Mouse (Mus musculus): ENCODE data around the gene Tctex1d4.

DNA sequence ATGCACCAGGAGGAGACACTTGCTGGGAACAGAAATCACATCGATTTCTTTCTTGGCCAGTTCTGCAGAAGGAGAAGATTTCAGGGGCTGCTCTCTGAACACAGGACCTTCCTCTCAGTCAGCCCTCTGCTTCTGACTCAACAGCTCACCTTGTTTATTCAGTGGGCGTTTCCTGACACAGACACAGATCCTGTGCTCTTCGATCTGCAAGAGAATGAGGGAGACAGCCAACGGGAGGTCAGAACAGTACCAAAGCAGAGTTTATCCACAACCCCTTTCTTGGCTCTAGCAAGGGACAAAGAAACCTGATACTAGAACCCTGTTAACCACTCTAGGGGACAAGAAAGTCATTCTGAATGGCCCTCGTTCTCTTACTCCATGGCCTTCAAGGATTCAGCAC is 43.3 kb downstream of the Tctex1d4 start:
- TF ChIP-seq POLR2A (IDR thresholded peaks at IDR 0.05; ENCODE audit: low read depth, low read length) (no peak), CTCF (IDR thresholded peaks at IDR 0.05; ENCODE audit: borderline replicate concordance, insufficient read depth, low read length) (no peak)

Data from embryonic fibroblast, embryonic 13.5 days (primary cell).